Mouse (Mus musculus) spleen, adult 2 months (tissue): ENCODE measurements around the gene B4galt3. TPM values are rescaled to one million over a fixed set of nuclear protein-coding genes. Genes with fewer than 3 reads are reported as not detected.
A peak's percentile ranks its signal among the peaks of the same experiment; 100 is the strongest.

Source experiments
- DNase-seq, 2 experiments: peaks; one replicate each; pipeline versions ENCODE4 v3.0.0 to v3.0.0-alpha.2; 2012 to 2021; ENCODE audit warnings: low spot score in 2 of 2, low read depth in 1 of 2
- H3K27ac ChIP-seq: fragments of 200-500 bp; 2 replicates; pipeline ENCODE4 v1.5.1; 2012; ENCODE audit warnings: low read length, inconsistent platforms; ENCODE audit not compliant: insufficient read depth
- H3K27me3 ChIP-seq: fragments of 200-500 bp; 2 replicates; pipeline ENCODE4 v1.6.1; 2012; ENCODE audit warnings: mild to moderate bottlenecking, moderate library complexity, low read length, inconsistent platforms; ENCODE audit not compliant: control insufficient read depth, insufficient read depth
- H3K36me3 ChIP-seq: fragments of 200-500 bp; 2 replicates; pipeline ENCODE4 v1.6.1; 2012; ENCODE audit warnings: mild to moderate bottlenecking, low read length, inconsistent platforms; ENCODE audit not compliant: control insufficient read depth, insufficient read depth
- H3K4me1 ChIP-seq: fragments of 200-500 bp; 2 replicates; pipeline ENCODE4 v1.6.1; 2011; ENCODE audit warnings: inconsistent platforms; ENCODE audit not compliant: control insufficient read depth, insufficient read depth, insufficient read length
- H3K4me3 ChIP-seq: fragments of 200-500 bp; 2 replicates; pipeline ENCODE4 v1.5.1; 2011; ENCODE audit warnings: mild to moderate bottlenecking, inconsistent platforms; ENCODE audit not compliant: insufficient read depth, insufficient read length; ENCODE audit errors: extremely low read depth
- CTCF ChIP-seq: fragments of 200-500 bp; IDR thresholded peaks from 2 replicates; pipeline ENCODE4 v1.5.1; 2011; ENCODE audit warnings: mild to moderate bottlenecking, inconsistent platforms; ENCODE audit not compliant: insufficient read depth, insufficient read length, insufficient replicate concordance; ENCODE audit errors: extremely low read depth
- POLR2A ChIP-seq: fragments of 200-500 bp; IDR thresholded peaks from 2 replicates; pipeline ENCODE4 v1.6.1; 2011; ENCODE audit warnings: low read depth, low read length, inconsistent platforms
- WGBS: fragments of 180-500 bp; shearing (Covaris S2); methylation state at CpG from one replicate; pipeline ENCODE4 v1.1.7; 2018; 5-methylcytosine and 5-hydroxymethylcytosine counted together
- polyA plus RNA-seq: library from polyadenylated mRNA; depleted of rRNA; stranded (reverse); fragments of >200 nt; gene quantifications from 2 replicates; pipeline ENCODE4 v1.2.3, GENCODE M21; 2012

Gene B4galt3
- polyA plus RNA-seq, 1 experiment = 59.5 TPM

DNA sequence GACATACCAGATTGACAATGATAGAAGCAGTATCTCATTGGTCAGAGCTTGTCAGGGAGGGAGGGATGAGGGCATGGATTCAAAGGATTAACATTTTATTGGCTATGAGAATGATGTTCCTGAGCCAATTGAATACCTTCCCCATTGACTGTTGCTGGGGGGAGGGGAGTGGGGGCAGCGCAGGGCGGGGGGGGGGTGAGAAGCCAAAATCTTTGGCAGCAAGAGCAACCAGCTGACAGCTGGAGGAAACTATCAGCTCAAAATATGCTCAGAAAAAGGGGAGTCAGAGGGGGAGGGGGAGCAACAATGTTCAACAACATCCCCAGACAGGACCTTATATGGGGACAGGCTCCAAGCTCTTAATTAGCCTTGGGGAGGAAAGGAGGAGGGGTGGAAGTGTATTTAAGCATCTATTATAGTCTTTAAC, 6.9 kb upstream of the B4galt3 start:
- H3K4me1 ChIP-seq = no peaks in the 10 kb centered on the region; the same call in 1 of the 2 replicates
- no peak overlapping the region for H3K4me3 ChIP-seq
- TF ChIP-seq CTCF = no peak
- no peak for TF ChIP-seq POLR2A
- WGBS = 7% methylated on average over 2 of the region's 2 CpGs
- no peaks in the 10 kb centered on the region for H3K36me3 ChIP-seq
- 0 out of 2 replicates have a peak, but pooled peaks cover 2% of the 10 kb centered on the region for H3K27me3 ChIP-seq
- no peak overlapping the region for H3K27ac ChIP-seq
- no peak for DNase-seq

GRCm38 (mm10) chr1:171263666-171264461, 6.3 kb upstream of the B4galt3 start:
- no peaks in the 10 kb centered on the region for H3K36me3 ChIP-seq
- 63% methylated on average over 3 of the region's 3 CpGs for WGBS
- H3K27me3 ChIP-seq = 0 out of 2 replicates have a peak, but pooled peaks cover 2% of the 10 kb centered on the region
- H3K27ac ChIP-seq = peak overlapping the region; percentile 33; the same call in 1 of the 2 replicates
- H3K4me3 ChIP-seq = no peak overlapping the region
- no peak for DNase-seq
- H3K4me1 ChIP-seq = no peaks in the 10 kb centered on the region; the same call in 1 of the 2 replicates
- no peak for TF ChIP-seq POLR2A
- TF ChIP-seq CTCF = no peak

GRCm38 (mm10) chr1:171265971-171266744, 4.0 kb upstream of the B4galt3 start:
- TF ChIP-seq CTCF = no peak
- TF ChIP-seq POLR2A = no peak
- H3K36me3 ChIP-seq = no peaks in the 10 kb centered on the region
- H3K4me3 ChIP-seq = no peak overlapping the region
- no peak overlapping the region for H3K27ac ChIP-seq
- H3K4me1 ChIP-seq = peaks cover 3% of the 10 kb centered on the region; the same call in 1 of the 2 replicates
- H3K27me3 ChIP-seq = no peaks in the 10 kb centered on the region
- no peak for DNase-seq
- WGBS = 44% methylated on average over 4 of the region's 4 CpGs

GRCm38 (mm10) chr1:171268341-171268740, 1.8 kb upstream of the B4galt3 start:
- 69% methylated on average over 1 of the region's 1 CpGs for WGBS

GRCm38 (mm10) chr1:171270573-171270900, 409 bp downstream of the B4galt3 start:
- H3K36me3 ChIP-seq = peaks cover 12% of the 10 kb centered on the region
- no peak for DNase-seq
- WGBS = 1% methylated on average over 19 of the region's 19 CpGs
- no peak for TF ChIP-seq CTCF
- TF ChIP-seq POLR2A = no peak
- peak overlapping the region; percentile 97 for H3K4me3 ChIP-seq
- H3K27ac ChIP-seq = peak overlapping the region; percentile 78
- H3K4me1 ChIP-seq = peaks cover 13% of the 10 kb centered on the region; the same call in 1 of the 2 replicates
- H3K27me3 ChIP-seq = no peaks in the 10 kb centered on the region

More at GRCm38 (mm10) chr1:171268341-171268740, 1.8 kb upstream of the B4galt3 start:
- no peak overlapping the region for H3K4me3 ChIP-seq
- no peaks in the 10 kb centered on the region for H3K36me3 ChIP-seq
- no peaks in the 10 kb centered on the region for H3K27me3 ChIP-seq
- no peak overlapping the region for H3K27ac ChIP-seq
- no peak for DNase-seq
- peaks cover 13% of the 10 kb centered on the region; the same call in 1 of the 2 replicates for H3K4me1 ChIP-seq
- no peak for TF ChIP-seq CTCF
- no peak for TF ChIP-seq POLR2A

GRCm38 (mm10) chr1:171271196-171271595, 1.1 kb downstream of the B4galt3 start:
- Histone ChIP-seq H3K4me3 (peak overlapping the region; percentile 97; the same call in 1 of the 2 replicates), H3K36me3 (peaks cover 17% of the 10 kb centered on the region), H3K4me1 (peaks cover 13% of the 10 kb centered on the region; the same call in 1 of the 2 replicates), H3K27me3 (no peaks in the 10 kb centered on the region), H3K27ac (0 out of 2 replicates have a peak overlapping the region, but pooled peaks have one; percentile 6)
- no peak for TF ChIP-seq CTCF
- TF ChIP-seq POLR2A = no peak
- DNase-seq = no peak
- 60% methylated on average over 9 of the region's 9 CpGs for WGBS

- Histone ChIP-seq H3K36me3 (peaks cover 21% of the 10 kb centered on the region), H3K4me1 (peaks cover 13% of the 10 kb centered on the region; the same call in 1 of the 2 replicates), H3K27ac (peak overlapping the region; percentile 45), H3K27me3 (no peaks in the 10 kb centered on the region), H3K4me3 (peak overlapping the region; percentile 16; the same call in 1 of the 2 replicates)
- 43% methylated on average over 10 of the region's 10 CpGs for WGBS
- no peak for DNase-seq
- TF ChIP-seq POLR2A = no peak
- TF ChIP-seq CTCF = no peak
Measured at GRCm38 (mm10) chr1:171271622-171272021, 1.5 kb downstream of the B4galt3 start.
